Mouse (Mus musculus) intestine, embryonic 14.5 days (tissue): ENCODE measurements at regions not wholly inside any gene's neighbourhood (a gene's known extent, or its start where the extent isn't known, plus 50 kb on each side); places are given as distances from the start of the nearest gene placed in this dataset.

Source experiments
- ATAC-seq: fragments of 200-750 bp; cut with Nextera tagmentation; replicated peaks from 2 replicates; pipeline ENCODE4 v1.8.0; 2017; ENCODE audit warnings: low read depth, moderate number of reproducible peaks, moderate TSS enrichment, moderate library complexity; ENCODE audit not compliant: low FRiP score, low TSS enrichment
- DNase-seq: peaks from one replicate; pipeline ENCODE4 v3.0.0-alpha.2; 2018; ENCODE audit warnings: low spot score
- H3K27ac ChIP-seq: fragments of 300-500 bp; sonication (generic); 2 replicates; pipeline ENCODE4 v1.5.1; 2014; ENCODE audit warnings: low read depth, mild to moderate bottlenecking, control low read depth
- H3K27me3 ChIP-seq: fragments of 300-500 bp; sonication (generic); replicated peaks from 2 replicates; pipeline ENCODE4 v1.6.1; 2014; ENCODE audit warnings: low read length, control low read depth; ENCODE audit not compliant: control insufficient read depth, insufficient read depth
- H3K36me3 ChIP-seq: fragments of 300-500 bp; sonication (generic); 2 replicates; pipeline ENCODE4 v1.6.1; 2014; ENCODE audit warnings: low read length, control low read depth; ENCODE audit not compliant: control insufficient read depth, insufficient read depth
- H3K4me1 ChIP-seq: fragments of 300-500 bp; sonication (generic); replicated peaks from 2 replicates; pipeline ENCODE4 v1.6.1; 2014; ENCODE audit warnings: low read length, control low read depth, mixed read lengths; ENCODE audit not compliant: control insufficient read depth, insufficient read depth
- H3K4me2 ChIP-seq: fragments of 300-500 bp; sonication (generic); 2 replicates; pipeline ENCODE4 v1.6.1; 2014; ENCODE audit warnings: low read length
- H3K4me3 ChIP-seq: fragments of 300-500 bp; sonication (generic); 2 replicates; pipeline ENCODE4 v1.5.1; 2014; ENCODE audit warnings: low read depth, low read length, control low read depth, mixed read lengths
- H3K9ac ChIP-seq: fragments of 300-500 bp; sonication (generic); 2 replicates; pipeline ENCODE4 v1.6.1; 2014; ENCODE audit warnings: mild to moderate bottlenecking, low read length
- H3K9me3 ChIP-seq: fragments of 300-500 bp; sonication (generic); 2 replicates; pipeline ENCODE4 v1.6.1; 2016; ENCODE audit warnings: low read length, control low read depth; ENCODE audit not compliant: control insufficient read depth
- WGBS: fragments of 180-500 bp; shearing (Covaris S2); extraction: QIAGEN DNeasy Blood & Tissue Kit; methylation state at CpG from one replicate; pipeline ENCODE4 v1.1.7; 2014; 5-methylcytosine and 5-hydroxymethylcytosine counted together

GRCm38 (mm10) chr12:35863141-35863540 is 62.3 kb upstream of the Agr3 start:
- Histone ChIP-seq H3K4me3 (no peak overlapping the region), H3K4me1 (no peaks in the 10 kb centered on the region), H3K27ac (no peak overlapping the region), H3K4me2 (no peak overlapping the region), H3K27me3 (no peaks in the 10 kb centered on the region), H3K9me3 (no peaks in the 10 kb centered on the region), H3K9ac (no peak overlapping the region), H3K36me3 (no peaks in the 10 kb centered on the region)
- DNase-seq (no peak), ATAC-seq (no peak)
- 94% methylated on average over 1 of the region's 1 CpGs for WGBS

- no peaks in the 10 kb centered on the region for H3K9me3 ChIP-seq
- H3K9ac ChIP-seq = no peak overlapping the region
- no peaks in the 10 kb centered on the region for H3K27me3 ChIP-seq
- H3K4me3 ChIP-seq = no peak overlapping the region
- 72% methylated on average over 4 of the region's 4 CpGs for WGBS
- H3K36me3 ChIP-seq = no peaks in the 10 kb centered on the region
- no peak for DNase-seq
- ATAC-seq = no peak
- H3K4me1 ChIP-seq = no peaks in the 10 kb centered on the region
- no peak overlapping the region for H3K4me2 ChIP-seq
- no peak overlapping the region for H3K27ac ChIP-seq
Measured at GRCm38 (mm10) chr12:35853159-35853558, 72.3 kb upstream of the Agr3 start.

- ATAC-seq (no peak), DNase-seq (no peak)
- Histone ChIP-seq H3K36me3 (no peaks in the 10 kb centered on the region), H3K4me3 (no peak overlapping the region), H3K27me3 (no peaks in the 10 kb centered on the region), H3K4me1 (no peaks in the 10 kb centered on the region), H3K4me2 (no peak overlapping the region), H3K9ac (no peak overlapping the region), H3K27ac (no peak overlapping the region), H3K9me3 (no peaks in the 10 kb centered on the region)
- WGBS = 66% methylated on average over 5 of the region's 5 CpGs
Measured at GRCm38 (mm10) chr12:35846905-35847610, 78.4 kb upstream of the Agr3 start.

GRCm38 (mm10) chr12:35836946-35837345 is 88.5 kb upstream of the Agr3 start:
- Histone ChIP-seq H3K4me1 (no peaks in the 10 kb centered on the region; the same call in 1 of the 2 replicates), H3K9ac (no peak overlapping the region), H3K27ac (no peak overlapping the region), H3K36me3 (no peaks in the 10 kb centered on the region), H3K4me3 (no peak overlapping the region), H3K9me3 (no peaks in the 10 kb centered on the region), H3K4me2 (no peak overlapping the region), H3K27me3 (no peaks in the 10 kb centered on the region)
- DNase-seq (no peak), ATAC-seq (no peak)

GRCm38 (mm10) chr12:35833285-35833684 is 92.1 kb upstream of the Agr3 start:
- Histone ChIP-seq H3K9me3 (no peaks in the 10 kb centered on the region), H3K27ac (no peak overlapping the region), H3K9ac (no peak overlapping the region), H3K4me3 (no peak overlapping the region), H3K27me3 (no peaks in the 10 kb centered on the region), H3K4me1 (peaks cover 5% of the 10 kb centered on the region; the same call in 1 of the 2 replicates), H3K36me3 (no peaks in the 10 kb centered on the region), H3K4me2 (no peak overlapping the region)
- ATAC-seq (no peak), DNase-seq (no peak)
- WGBS = 64% methylated on average over 3 of the region's 3 CpGs

- Histone ChIP-seq H3K9ac (no peak overlapping the region), H3K4me2 (no peak overlapping the region), H3K4me1 (peaks cover 5% of the 10 kb centered on the region; the same call in 1 of the 2 replicates), H3K27ac (no peak overlapping the region), H3K9me3 (no peaks in the 10 kb centered on the region), H3K4me3 (no peak overlapping the region), H3K27me3 (no peaks in the 10 kb centered on the region), H3K36me3 (no peaks in the 10 kb centered on the region)
- 73% methylated on average over 2 of the region's 2 CpGs for WGBS
- DNase-seq (no peak), ATAC-seq (no peak)
Measured at GRCm38 (mm10) chr12:35831922-35832512, 93.4 kb upstream of the Agr3 start.

GRCm38 (mm10) chr12:35831268-35831667 is 94.2 kb upstream of the Agr3 start:
- Histone ChIP-seq H3K27me3 (no peaks in the 10 kb centered on the region), H3K27ac (no peak overlapping the region), H3K9ac (no peak overlapping the region), H3K4me2 (no peak overlapping the region), H3K4me1 (peaks cover 5% of the 10 kb centered on the region; the same call in 1 of the 2 replicates), H3K4me3 (no peak overlapping the region), H3K9me3 (no peaks in the 10 kb centered on the region), H3K36me3 (no peaks in the 10 kb centered on the region)
- no peak for DNase-seq
- WGBS = 4% methylated on average over 5 of the region's 5 CpGs
- ATAC-seq = peak; percentile 71; the same call in 1 of the 2 replicates

GRCm38 (mm10) chr12:35827797-35828196 is 97.6 kb upstream of the Agr3 start:
- H3K4me2 ChIP-seq = no peak overlapping the region
- H3K27ac ChIP-seq = no peak overlapping the region
- H3K9ac ChIP-seq = no peak overlapping the region
- H3K4me1 ChIP-seq = peaks cover 8% of the 10 kb centered on the region; the same call in 1 of the 2 replicates
- DNase-seq (no peak), ATAC-seq (no peak)
- H3K9me3 ChIP-seq = no peaks in the 10 kb centered on the region
- H3K36me3 ChIP-seq = no peaks in the 10 kb centered on the region
- no peak overlapping the region for H3K4me3 ChIP-seq
- no peaks in the 10 kb centered on the region for H3K27me3 ChIP-seq
- WGBS = 71% methylated on average over 2 of the region's 2 CpGs

- H3K4me1 ChIP-seq = peaks cover 8% of the 10 kb centered on the region; the same call in 1 of the 2 replicates
- H3K9ac ChIP-seq = no peak overlapping the region
- DNase-seq (no peak), ATAC-seq (no peak)
- H3K27ac ChIP-seq = no peak overlapping the region
- H3K27me3 ChIP-seq = no peaks in the 10 kb centered on the region
- no peak overlapping the region for H3K4me3 ChIP-seq
- H3K4me2 ChIP-seq = no peak overlapping the region
- H3K36me3 ChIP-seq = no peaks in the 10 kb centered on the region
- H3K9me3 ChIP-seq = no peaks in the 10 kb centered on the region
- WGBS = 81% methylated on average over 5 of the region's 5 CpGs
Measured at GRCm38 (mm10) chr12:35826990-35827389, 98.4 kb upstream of the Agr3 start.
